In the genomic region with DNA sequence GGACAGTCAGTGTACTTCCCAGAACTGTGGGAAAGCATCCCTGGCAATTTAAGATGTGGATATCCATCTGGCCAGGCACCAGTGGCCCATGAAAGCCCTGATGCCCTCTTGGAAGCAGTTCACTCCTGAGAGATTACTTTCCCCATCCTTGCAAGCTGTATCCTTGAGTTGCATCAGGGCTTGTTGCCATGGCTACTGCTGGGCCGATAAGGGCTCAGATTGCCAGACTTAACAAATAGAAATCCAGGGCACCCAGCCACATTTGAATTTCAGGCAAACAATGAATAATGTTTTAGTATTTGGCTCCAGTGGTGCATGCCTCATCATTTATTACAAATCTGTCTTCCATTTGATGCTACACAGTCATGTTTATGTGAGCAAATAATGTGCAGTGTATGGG, we compare ENCODE assay signal across 9 mouse cellular contexts.
A peak's percentile ranks its signal among the peaks of the same experiment; 100 is the strongest.
DNase-seq lines count a peak whose midpoint lies in the region; ATAC-seq and TF ChIP-seq lines count a peak whose summit lies in the region.
"Had no signal": no experiment of that assay in that cellular context is flagged by ENCODE, and none has a peak within 500 bp of the region (broad histone marks: within the 10 kb centered on the region; RNA-seq: fewer than 3 reads in every experiment).

No protein-coding gene starts in this region.

- TF ChIP-seq CTCF in stomach, postnatal 0 days (IDR thresholded peaks at IDR 0.05; ENCODE audit: low read depth) = no peak

- intact Hi-C loops in heart, postnatal 10 days (cut with DNase I) = no loop called here

- peak; percentile 25 to 26 for DNase-seq in heart, postnatal 10 days
- DNase-seq in right cerebral cortex, postnatal 10 days (ENCODE audit: low spot score in 2 of 2) = peak; percentile 72 to 82
- no peak for DNase-seq in right cerebral cortex, postnatal 36 days (ENCODE audit: low spot score in 2 of 2)
- peak; percentile 70 to 72 for DNase-seq in layer of hippocampus, adult 8-10 months (ENCODE audit: low spot score in 2 of 2)
- DNase-seq in stomach, postnatal 0 days (ENCODE audit: low spot score) = peak; percentile 53
- DNase-seq in spleen, postnatal 36 days (ENCODE audit: low spot score in 2 of 2) = no peak

- no peaks in the 10 kb centered on the region for H3K36me3 ChIP-seq in heart, embryonic 11.5 days (ENCODE audit: control insufficient read depth, insufficient read depth, low read length)
- no peaks in the 10 kb centered on the region for H3K36me3 ChIP-seq in stomach, postnatal 0 days (ENCODE audit: control insufficient read depth, insufficient read depth, low read length)
- H3K36me3 ChIP-seq in neural tube, embryonic 15.5 days = no peaks in the 10 kb centered on the region

- H3K9me3 ChIP-seq in heart, embryonic 11.5 days (replicated peaks; ENCODE audit: control insufficient read depth, low read length) = no peaks in the 10 kb centered on the region
- H3K9me3 ChIP-seq in stomach, postnatal 0 days (ENCODE audit: control insufficient read depth, low read length) = no peaks in the 10 kb centered on the region
- H3K9me3 ChIP-seq in neural tube, embryonic 15.5 days (replicated peaks) = no peaks in the 10 kb centered on the region
- H3K9me3 ChIP-seq: G1E had no signal

- H3K4me3 ChIP-seq in heart, embryonic 11.5 days (ENCODE audit: low read depth, low read length) = no peak overlapping the region
- H3K4me3 ChIP-seq in stomach, postnatal 0 days (ENCODE audit: low read depth, low read length) = no peak overlapping the region
- H3K4me3 ChIP-seq in neural tube, embryonic 15.5 days (replicated peaks) = no peak overlapping the region

- no peaks in the 10 kb centered on the region for H3K4me1 ChIP-seq in heart, embryonic 11.5 days (ENCODE audit: control insufficient read depth, insufficient read depth, low read length)
- no peaks in the 10 kb centered on the region for H3K4me1 ChIP-seq in stomach, postnatal 0 days (replicated peaks; ENCODE audit: control insufficient read depth, insufficient read depth)
- peaks cover 14% of the 10 kb centered on the region for H3K4me1 ChIP-seq in neural tube, embryonic 15.5 days

- H3K27ac ChIP-seq in heart, embryonic 11.5 days (ENCODE audit: low read depth, low read length) = no peak overlapping the region
- H3K27ac ChIP-seq in stomach, postnatal 0 days (replicated peaks) = no peak overlapping the region
- no peak overlapping the region for H3K27ac ChIP-seq in neural tube, embryonic 15.5 days (replicated peaks)

- no peak overlapping the region for H3K9ac ChIP-seq in heart, embryonic 11.5 days (ENCODE audit: low read depth, low read length)
- H3K9ac ChIP-seq in stomach, postnatal 0 days (ENCODE audit: low read length) = no peak overlapping the region
- H3K9ac ChIP-seq in neural tube, embryonic 15.5 days (replicated peaks) = no peak overlapping the region

- TF ChIP-seq EP300 in stomach, postnatal 0 days (optimal IDR thresholded peaks at IDR 0.05) = no peak

- 73% methylated on average over 1 of the region's 1 CpGs for WGBS in heart, embryonic 11.5 days (ENCODE audit: insufficient replicate concordance)
- WGBS in stomach, postnatal 0 days = 13% methylated on average over 1 of the region's 1 CpGs
- 24% methylated on average over 1 of the region's 1 CpGs for WGBS in neural tube, embryonic 15.5 days

- no peak for ATAC-seq in heart, embryonic 11.5 days (replicated peaks; ENCODE audit: insufficient number of reproducible peaks, low FRiP score, low TSS enrichment)
- ATAC-seq in stomach, postnatal 0 days (ENCODE audit: low FRiP score, low TSS enrichment) = 0 out of 2 replicates have a peak, but pooled peaks have one; percentile 25
- ATAC-seq in neural tube, embryonic 15.5 days (ENCODE audit: low FRiP score) = no peak

- H3K27me3 ChIP-seq in heart, embryonic 11.5 days (ENCODE audit: control insufficient read depth, insufficient read depth, low read length) = no peaks in the 10 kb centered on the region
- no peaks in the 10 kb centered on the region for H3K27me3 ChIP-seq in stomach, postnatal 0 days (ENCODE audit: control insufficient read depth, insufficient read depth, low read length)
- H3K27me3 ChIP-seq in neural tube, embryonic 15.5 days (replicated peaks) = no peaks in the 10 kb centered on the region

- H3K4me2 ChIP-seq in heart, embryonic 11.5 days = no peak overlapping the region
- H3K4me2 ChIP-seq in stomach, postnatal 0 days (replicated peaks; ENCODE audit: low read depth) = no peak overlapping the region
- no peak overlapping the region for H3K4me2 ChIP-seq in neural tube, embryonic 15.5 days

Comparison
In these comparisons a context has a peak if more than half of its experiments do, and no peak if none do; other contexts are left out.
1. DNase-seq: peak in heart, postnatal 10 days (2 of 2), right cerebral cortex, postnatal 10 days (2 of 2), layer of hippocampus, adult 8-10 months (2 of 2) and stomach, postnatal 0 days (single experiment); none in right cerebral cortex, postnatal 36 days (0 of 2) and spleen, postnatal 36 days (0 of 2).